Mouse (Mus musculus) CH12.LX (cell line): ENCODE data around the gene Rps5.

Source experiments
- EP300 ChIP-seq: IDR thresholded peaks from 2 replicates; pipeline ENCODE4 v1.6.1; 2011; ENCODE audit warnings: low read length, improper control_type of control experiment
- ETS1 ChIP-seq: conservative IDR thresholded peaks from 2 replicates; pipeline ENCODE4 v1.6.1; 2012; ENCODE audit warnings: low read depth, mild to moderate bottlenecking, inconsistent platforms, low read length, improper control_type of control experiment, moderate library complexity
- JUN ChIP-seq: IDR thresholded peaks from 2 replicates; pipeline ENCODE4 v1.6.1; 2011; ENCODE audit warnings: low read depth, mild to moderate bottlenecking, low read length, improper control_type of control experiment, moderate library complexity; ENCODE audit not compliant: insufficient read depth
- MAZ ChIP-seq: IDR thresholded peaks from 2 replicates; pipeline ENCODE4 v1.6.1; 2012; ENCODE audit warnings: low read depth, mild to moderate bottlenecking, inconsistent platforms, low read length, improper control_type of control experiment, moderate library complexity
- MYC ChIP-seq: IDR thresholded peaks from 2 replicates; pipeline ENCODE4 v1.6.1; 2011; ENCODE audit warnings: low read depth, mild to moderate bottlenecking, improper control_type of control experiment, low read length
- NRF1 ChIP-seq: IDR thresholded peaks from 2 replicates; pipeline ENCODE4 v1.6.1; 2014; ENCODE audit warnings: low read depth, mild to moderate bottlenecking, inconsistent platforms, low read length, improper control_type of control experiment, moderate library complexity
- POLR2A ChIP-seq: IDR thresholded peaks from 2 replicates; pipeline ENCODE4 v1.6.1; 2011; ENCODE audit warnings: low read depth, mild to moderate bottlenecking, improper control_type of control experiment, low read length
- SMC3 ChIP-seq: IDR thresholded peaks from 2 replicates; pipeline ENCODE4 v1.6.1; 2011; ENCODE audit warnings: low read depth, low read length, improper control_type of control experiment
- TCF12 ChIP-seq: IDR thresholded peaks from 2 replicates; pipeline ENCODE4 v1.6.1; 2014; ENCODE audit warnings: low read depth, mild to moderate bottlenecking, inconsistent platforms, low read length, improper control_type of control experiment
- ZKSCAN1 ChIP-seq: IDR thresholded peaks from 2 replicates; pipeline ENCODE4 v1.6.1; 2012; ENCODE audit warnings: low read depth, inconsistent platforms, low read length, improper control_type of control experiment, borderline replicate concordance
- ZNF384 ChIP-seq: IDR thresholded peaks from 2 replicates; pipeline ENCODE4 v1.6.1; 2012; ENCODE audit warnings: low read depth, low read length, improper control_type of control experiment, inconsistent platforms

- no peak for TF ChIP-seq EP300
- no peak for TF ChIP-seq ETS1
- no peak for TF ChIP-seq POLR2A
- TF ChIP-seq TCF12 = no peak
- no peak for TF ChIP-seq ZKSCAN1
- TF ChIP-seq NRF1 = no peak
- TF ChIP-seq MAZ = no peak
- TF ChIP-seq ZNF384 = no peak
- peak; percentile 36 for TF ChIP-seq SMC3
- TF ChIP-seq MYC = no peak
- TF ChIP-seq JUN = no peak
These were observed 12.6 kb upstream of the Rps5 start for GRCm38 (mm10) chr7:12909498-12909962.
